Mouse (Mus musculus): ENCODE measurements at regions not wholly inside any gene's neighbourhood (a gene's known extent, or its start where the extent isn't known, plus 50 kb on each side); places are given as distances from the start of the nearest gene placed in this dataset.

GRCm38 (mm10) chr13:80000214-80000613 is 883.0 kb upstream of the Arrdc3 start:
- Histone ChIP-seq H3K9ac (ENCODE audit: low read depth, low read length) (no peak overlapping the region), H3K27me3 (ENCODE audit: control insufficient read depth, insufficient read depth, low read length) (no peaks in the 10 kb centered on the region), H3K9me3 (ENCODE audit: control insufficient read depth, low read length) (no peaks in the 10 kb centered on the region), H3K36me3 (ENCODE audit: control insufficient read depth, insufficient read depth, low read length) (no peaks in the 10 kb centered on the region), H3K4me1 (replicated peaks; ENCODE audit: control insufficient read depth, insufficient read depth, low read length) (no peaks in the 10 kb centered on the region), H3K4me2 (replicated peaks; ENCODE audit: low read depth, low read length) (no peak overlapping the region), H3K27ac (ENCODE audit: low read depth, low read length) (peak overlapping the region; percentile 68), H3K4me3 (ENCODE audit: low read depth, low read length) (no peak overlapping the region)
- 32% methylated on average over 6 of the region's 6 CpGs for WGBS
- peak; percentile 23 for DNase-seq (ENCODE audit: low spot score)
- peak; percentile 86 for ATAC-seq (ENCODE audit: low FRiP score)

- Histone ChIP-seq H3K9ac (ENCODE audit: low read depth, low read length) (no peak overlapping the region), H3K27me3 (ENCODE audit: control insufficient read depth, insufficient read depth, low read length) (no peaks in the 10 kb centered on the region), H3K4me3 (ENCODE audit: low read depth, low read length) (no peak overlapping the region), H3K27ac (ENCODE audit: low read depth, low read length) (peak overlapping the region; percentile 68), H3K9me3 (ENCODE audit: control insufficient read depth, low read length) (no peaks in the 10 kb centered on the region), H3K4me2 (replicated peaks; ENCODE audit: low read depth, low read length) (no peak overlapping the region), H3K4me1 (replicated peaks; ENCODE audit: control insufficient read depth, insufficient read depth, low read length) (no peaks in the 10 kb centered on the region), H3K36me3 (ENCODE audit: control insufficient read depth, insufficient read depth, low read length) (no peaks in the 10 kb centered on the region)
- WGBS: 11% methylated on average over 4 of the region's 4 CpGs
- DNase-seq (ENCODE audit: low spot score) (peak; percentile 52), ATAC-seq (ENCODE audit: low FRiP score) (peak; percentile 92)
Observed at GRCm38 (mm10) chr13:80000693-80001092, 882.5 kb upstream of the Arrdc3 start.

Data from hindbrain, embryonic 11.5 days (tissue).